Mouse (Mus musculus): ENCODE measurements around the gene Snai3. TPM values are rescaled to one million over a fixed set of nuclear protein-coding genes. Genes with fewer than 3 reads are reported as not detected.

The Snai3 gene
- polyA plus RNA-seq, 1 experiment from 2014 or later = not detected

DNA sequence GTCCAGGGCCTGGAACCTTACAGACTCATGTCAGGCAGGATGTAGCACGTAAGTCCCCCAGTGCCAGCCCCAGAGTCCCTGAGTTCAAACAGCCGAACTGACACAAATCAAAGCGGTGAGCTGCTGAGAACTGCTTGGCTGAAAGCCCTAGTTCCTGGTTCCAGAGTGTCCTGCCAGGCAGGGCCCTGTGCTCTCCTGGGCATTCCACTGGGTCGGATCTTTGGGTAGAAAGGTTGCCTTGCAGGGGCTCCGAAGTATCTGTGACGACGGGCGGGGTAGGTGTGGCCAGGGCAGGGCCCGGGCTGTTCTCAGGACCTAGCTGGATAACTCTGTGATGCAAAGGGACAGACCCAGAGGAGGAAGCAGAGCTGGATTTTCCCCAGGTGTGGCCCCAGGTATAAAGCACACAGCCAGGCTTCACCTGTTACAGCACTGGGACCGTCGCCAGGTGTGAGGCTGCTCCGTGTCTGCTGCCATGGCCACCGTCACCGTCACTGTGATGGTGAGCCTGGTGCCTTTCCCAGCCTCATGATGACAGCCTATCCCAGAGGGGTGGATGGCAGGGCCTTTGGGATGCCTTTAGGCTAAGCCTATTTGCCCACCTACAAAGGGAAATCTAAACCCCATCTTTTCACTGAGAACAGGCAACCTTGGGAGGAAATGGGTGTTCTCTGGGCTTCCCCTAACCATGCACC is 39.0 kb downstream of the Snai3 start, which contains the start of gene Il17c:
Il17c (plus strand) TSS at position 645 of the 695 bp plus-strand sequence.
- 85% methylated on average over 14 of the region's 14 CpGs for WGBS
- H3K27ac ChIP-seq = no peak within 1 kb of the TSS
- no peak for ATAC-seq (ENCODE audit: low FRiP score)
- H3K9me3 ChIP-seq (replicated peaks) = no peaks in the 10 kb centered on the region
- no peak within 1 kb of the TSS for H3K4me3 ChIP-seq
- no peak within 1 kb of the TSS for H3K9ac ChIP-seq
- no peaks in the 10 kb centered on the region for H3K27me3 ChIP-seq
- H3K4me2 ChIP-seq (replicated peaks) = no peak within 1 kb of the TSS
- no peaks in the 10 kb centered on the region for H3K4me1 ChIP-seq
- H3K36me3 ChIP-seq = peaks cover 29% of the 10 kb centered on the region

DNA sequence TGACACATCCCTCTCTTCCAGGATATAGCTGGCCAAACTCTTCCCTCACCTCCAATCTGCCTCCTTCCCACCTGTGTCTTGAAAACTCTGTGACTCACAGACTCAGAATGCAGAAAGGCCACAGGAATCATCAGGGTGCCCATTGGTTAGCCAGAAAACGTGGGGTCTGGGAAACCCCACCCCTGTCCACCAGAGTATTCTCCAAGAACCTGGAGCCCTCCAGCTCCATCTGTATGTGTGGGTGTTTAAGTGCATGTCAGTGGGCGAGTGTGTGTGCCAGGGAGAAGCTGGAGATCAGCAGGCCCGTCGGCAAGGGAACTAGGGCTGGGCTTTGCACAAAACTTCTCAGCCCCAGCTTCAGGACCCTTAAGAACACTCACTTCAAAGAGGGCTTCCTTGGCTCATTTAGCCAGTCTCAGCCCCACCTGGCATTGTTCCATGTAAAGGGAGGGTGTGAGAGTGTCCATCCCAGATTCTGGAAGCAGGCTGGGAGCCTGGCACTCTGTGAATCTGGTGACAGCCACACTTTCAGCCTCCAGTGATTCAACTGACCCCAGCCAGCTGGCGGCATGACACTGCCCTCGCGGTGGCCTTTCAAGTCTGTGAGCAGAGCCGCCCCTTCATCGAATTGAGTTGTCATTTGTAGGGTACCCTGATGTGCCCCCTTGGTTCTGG is 40.5 kb downstream of the Snai3 start:
- H3K4me1 ChIP-seq = no peaks in the 10 kb centered on the region
- WGBS = 63% methylated on average over 9 of the region's 9 CpGs
- no peaks in the 10 kb centered on the region for H3K9me3 ChIP-seq (replicated peaks)
- no peak for ATAC-seq (ENCODE audit: low FRiP score)
- H3K36me3 ChIP-seq = peaks cover 44% of the 10 kb centered on the region
- H3K27me3 ChIP-seq = no peaks in the 10 kb centered on the region
- H3K9ac ChIP-seq = no peak overlapping the region
- no peak overlapping the region for H3K27ac ChIP-seq
- H3K4me3 ChIP-seq = no peak overlapping the region
- no peak overlapping the region for H3K4me2 ChIP-seq (replicated peaks)

DNA sequence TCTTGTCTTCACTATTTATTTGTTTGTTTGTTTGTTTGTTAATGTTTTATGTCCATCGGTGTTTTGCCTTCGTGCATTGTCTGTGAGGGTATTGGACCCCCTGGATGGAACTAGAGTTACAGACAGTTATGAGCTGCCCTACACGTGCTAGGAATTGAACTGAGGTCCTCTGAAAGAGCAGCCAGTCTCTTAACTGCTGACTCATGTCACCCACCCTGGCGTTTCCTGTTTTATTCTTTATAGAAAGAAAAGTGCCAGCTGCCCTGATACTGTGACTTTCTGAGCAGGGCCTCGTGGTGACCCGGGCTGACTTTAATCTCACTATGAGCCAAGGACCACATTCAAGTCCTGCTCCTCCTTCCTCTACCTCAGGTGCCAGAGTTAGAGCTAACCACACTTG is 45.0 kb downstream of the Snai3 start:
- H3K9ac ChIP-seq = no peak overlapping the region
- peaks cover 88% of the 10 kb centered on the region for H3K36me3 ChIP-seq
- no peak overlapping the region for H3K4me2 ChIP-seq (replicated peaks)
- ATAC-seq (ENCODE audit: low FRiP score) = no peak
- H3K27me3 ChIP-seq = no peaks in the 10 kb centered on the region
- no peaks in the 10 kb centered on the region for H3K4me1 ChIP-seq
- no peak overlapping the region for H3K4me3 ChIP-seq
- no peaks in the 10 kb centered on the region for H3K9me3 ChIP-seq (replicated peaks)
- H3K27ac ChIP-seq = no peak overlapping the region
- WGBS = 94% methylated on average over 6 of the region's 6 CpGs

DNA sequence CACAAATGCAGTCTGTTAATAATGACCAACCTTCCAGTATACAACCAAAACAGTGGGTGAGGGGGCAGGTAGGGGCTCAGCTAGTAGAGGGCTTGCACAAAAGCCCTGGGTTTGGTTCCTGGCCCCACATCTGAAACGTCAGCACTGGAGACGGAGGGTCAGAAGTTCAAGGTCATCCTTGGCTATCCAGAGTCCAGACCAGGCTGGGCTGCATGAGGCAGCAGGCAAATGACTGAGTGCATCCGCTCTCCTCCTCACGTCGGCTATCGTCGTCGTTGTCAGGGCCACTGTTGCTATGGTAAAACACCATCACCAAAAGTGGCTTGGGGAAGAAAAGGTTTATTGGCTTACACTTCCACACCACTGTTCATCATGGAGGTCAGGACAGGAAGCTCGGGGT is 46.2 kb downstream of the Snai3 start:
- H3K4me3 ChIP-seq = no peak overlapping the region
- H3K9ac ChIP-seq = no peak overlapping the region
- H3K27ac ChIP-seq = no peak overlapping the region
- no peaks in the 10 kb centered on the region for H3K4me1 ChIP-seq
- H3K36me3 ChIP-seq = peaks cover 97% of the 10 kb centered on the region
- 91% methylated on average over 9 of the region's 9 CpGs for WGBS
- no peak for ATAC-seq (ENCODE audit: low FRiP score)
- no peaks in the 10 kb centered on the region for H3K9me3 ChIP-seq (replicated peaks)
- H3K27me3 ChIP-seq = no peaks in the 10 kb centered on the region
- H3K4me2 ChIP-seq (replicated peaks) = no peak overlapping the region

DNA sequence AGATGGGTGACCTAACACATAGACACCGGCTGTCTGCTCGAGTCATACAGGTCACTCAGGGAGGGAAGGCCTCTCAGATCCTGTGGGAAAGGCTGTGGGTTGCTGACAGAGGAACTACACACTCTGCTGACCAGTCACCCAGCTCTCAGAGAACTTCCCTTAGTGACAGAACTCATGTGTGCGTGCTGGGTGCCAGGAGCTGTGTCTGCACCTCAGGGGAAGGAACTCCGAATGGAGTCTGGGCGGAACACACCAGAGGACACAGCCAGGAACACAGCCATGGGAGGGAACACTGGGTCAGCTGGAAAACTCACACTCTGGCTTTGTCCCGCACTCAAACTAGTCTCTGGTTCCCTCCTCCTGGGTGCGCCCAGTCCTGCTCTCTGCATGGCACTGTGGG is 52.9 kb downstream of the Snai3 start:
- H3K4me2 ChIP-seq (replicated peaks) = no peak overlapping the region
- WGBS = 93% methylated on average over 7 of the region's 7 CpGs
- no peaks in the 10 kb centered on the region for H3K27me3 ChIP-seq
- H3K27ac ChIP-seq = no peak overlapping the region
- H3K4me1 ChIP-seq = no peaks in the 10 kb centered on the region
- H3K4me3 ChIP-seq = no peak overlapping the region
- ATAC-seq (ENCODE audit: low FRiP score) = no peak
- H3K9me3 ChIP-seq (replicated peaks) = no peaks in the 10 kb centered on the region
- no peak overlapping the region for H3K9ac ChIP-seq
- peaks cover 97% of the 10 kb centered on the region for H3K36me3 ChIP-seq

DNA sequence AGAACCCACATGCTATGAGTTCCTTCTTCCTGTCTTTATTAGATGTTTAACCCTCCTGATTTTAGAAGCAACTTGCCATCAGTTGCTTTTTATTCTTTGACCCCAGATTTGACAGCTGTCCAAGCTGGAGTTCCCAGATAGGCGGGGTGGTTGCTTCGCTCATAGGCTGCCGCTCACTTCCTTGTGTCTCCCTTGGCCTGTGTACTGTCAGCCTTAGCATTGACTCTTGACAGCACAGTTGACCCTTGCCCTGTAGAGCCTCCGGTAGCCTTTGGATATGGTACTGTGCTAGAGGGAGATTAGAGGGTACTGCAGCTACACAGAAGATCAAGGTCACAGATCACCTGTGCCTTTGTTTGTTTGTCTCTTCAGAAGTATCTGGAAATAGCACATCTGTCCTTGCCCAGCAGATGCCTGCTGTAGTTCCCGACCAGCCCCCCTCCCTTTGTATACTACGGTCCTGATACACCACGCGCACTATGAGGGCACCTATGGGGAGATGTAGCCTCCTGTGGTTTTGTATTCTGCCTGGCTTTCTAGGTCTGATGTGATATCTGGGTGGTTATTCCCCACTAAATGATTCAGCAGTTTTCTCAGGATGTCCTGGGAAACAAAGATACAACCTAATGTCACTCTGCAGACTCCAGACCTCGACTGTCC is 55.3 kb downstream of the Snai3 start:
- H3K4me1 ChIP-seq = no peaks in the 10 kb centered on the region
- no peak overlapping the region for H3K4me2 ChIP-seq (replicated peaks)
- 86% methylated on average over 9 of the region's 9 CpGs for WGBS
- peaks cover 97% of the 10 kb centered on the region for H3K36me3 ChIP-seq
- H3K4me3 ChIP-seq = no peak overlapping the region
- ATAC-seq (ENCODE audit: low FRiP score) = no peak
- H3K9ac ChIP-seq = no peak overlapping the region
- H3K27ac ChIP-seq = no peak overlapping the region
- H3K9me3 ChIP-seq (replicated peaks) = no peaks in the 10 kb centered on the region
- H3K27me3 ChIP-seq = no peaks in the 10 kb centered on the region

Small RNA genes within 50 kb of the gene (microRNA-seq; reads per million reads assigned to microRNA genes)
- gene Gm24366 = not detected

Other genes with a start within 250 kb of the Snai3 start
- 2.5 and 3.3 TPM in 2 replicates for gene Zfpm1, start 178.6 kb downstream of the Snai3 start, polyA plus RNA-seq (2016; fragmentation: Nextera tagmentation; extraction: Ambion mirVana)
- not detected in 2 replicates for gene Trhr2, start 100.0 kb downstream of the Snai3 start, polyA plus RNA-seq (2016; fragmentation: Nextera tagmentation; extraction: Ambion mirVana)
- 64.0 and 64.4 TPM in 2 replicates for gene Zc3h18, start 84.1 kb downstream of the Snai3 start, polyA plus RNA-seq (2016; fragmentation: Nextera tagmentation; extraction: Ambion mirVana)
- not detected in 2 replicates for gene Il17c, start 38.7 kb downstream of the Snai3 start, polyA plus RNA-seq (2016; fragmentation: Nextera tagmentation; extraction: Ambion mirVana)
- 60.4 and 62.1 TPM in 2 replicates for gene Cyba, start 27.8 kb downstream of the Snai3 start, polyA plus RNA-seq (2016; fragmentation: Nextera tagmentation; extraction: Ambion mirVana)
- 46.9 and 48.4 TPM in 2 replicates for gene Mvd, start 17.3 kb downstream of the Snai3 start, polyA plus RNA-seq (2016; fragmentation: Nextera tagmentation; extraction: Ambion mirVana)
- gene Rnf166, start 15.3 kb upstream of the Snai3 start, polyA plus RNA-seq (2016; fragmentation: Nextera tagmentation; extraction: Ambion mirVana) = 35.3 and 39.2 TPM in 2 replicates
- gene Ctu2, start 15.4 kb upstream of the Snai3 start, polyA plus RNA-seq (2016; fragmentation: Nextera tagmentation; extraction: Ambion mirVana) = 66.7 and 68.1 TPM in 2 replicates
- 8.9 TPM in 2 replicates for gene Piezo1, start 90.6 kb upstream of the Snai3 start, polyA plus RNA-seq (2016; fragmentation: Nextera tagmentation; extraction: Ambion mirVana)
- 22.7 and 23.9 TPM in 2 replicates for gene Cdt1, start 107.3 kb upstream of the Snai3 start, polyA plus RNA-seq (2016; fragmentation: Nextera tagmentation; extraction: Ambion mirVana)
- gene Aprt, start 116.2 kb upstream of the Snai3 start, polyA plus RNA-seq (2016; fragmentation: Nextera tagmentation; extraction: Ambion mirVana) = 160 and 185 TPM in 2 replicates
- 6.3 and 6.9 TPM in 2 replicates for gene Galns, start 150.7 kb upstream of the Snai3 start, polyA plus RNA-seq (2016; fragmentation: Nextera tagmentation; extraction: Ambion mirVana)
- gene Trappc2l, start 150.9 kb upstream of the Snai3 start, polyA plus RNA-seq (2016; fragmentation: Nextera tagmentation; extraction: Ambion mirVana) = 48.2 and 52.6 TPM in 2 replicates
- gene Pabpn1l, start 162.0 kb upstream of the Snai3 start, polyA plus RNA-seq (2016; fragmentation: Nextera tagmentation; extraction: Ambion mirVana) = not detected in 2 replicates
- 17.1 and 17.3 TPM in 2 replicates for gene Cbfa2t3, start 238.4 kb upstream of the Snai3 start, polyA plus RNA-seq (2016; fragmentation: Nextera tagmentation; extraction: Ambion mirVana)